In the genomic region with DNA sequence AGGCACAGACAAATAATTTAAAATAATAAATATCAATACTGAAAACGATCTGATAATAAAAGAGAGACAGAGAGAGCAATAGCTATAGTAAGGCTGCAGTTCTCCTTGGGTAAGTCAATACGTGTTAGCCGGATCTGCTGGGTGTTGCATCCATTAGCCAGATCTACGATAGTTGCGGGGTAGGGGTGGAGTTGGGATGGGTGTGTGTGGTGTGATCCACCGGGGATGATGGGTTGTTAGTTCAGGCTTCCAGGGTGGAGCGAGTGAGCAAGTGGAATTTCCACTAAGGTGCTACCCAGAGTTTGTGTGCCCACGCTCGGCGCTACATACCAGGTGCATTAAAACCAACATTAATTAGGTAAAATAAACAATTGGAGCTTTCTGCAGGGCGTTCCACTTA, we compare ENCODE assay signal across 24 mouse cellular contexts.
DNase-seq lines count a peak whose midpoint lies in the region; ATAC-seq and TF ChIP-seq lines count a peak whose summit lies in the region.
"Had no signal": no experiment of that assay in that cellular context is flagged by ENCODE, and none has a peak within 500 bp of the region (broad histone marks: within the 10 kb centered on the region; RNA-seq: fewer than 3 reads in every experiment).

No protein-coding gene starts in this region.

- peaks cover 37% of the 10 kb centered on the region for H3K4me1 ChIP-seq in kidney, embryonic 16.5 days (ENCODE audit: insufficient read depth, low read length)
- H3K4me1 ChIP-seq in neural tube, embryonic 13.5 days (replicated peaks) = peaks cover 54% of the 10 kb centered on the region
- no peaks in the 10 kb centered on the region; the same call in 1 of the 2 replicates for H3K4me1 ChIP-seq in stomach, postnatal 0 days (replicated peaks; ENCODE audit: control insufficient read depth, insufficient read depth)

- no peak overlapping the region for H3K9ac ChIP-seq in kidney, embryonic 16.5 days (replicated peaks; ENCODE audit: low read length)
- no peak overlapping the region for H3K9ac ChIP-seq in neural tube, embryonic 13.5 days
- no peak overlapping the region for H3K9ac ChIP-seq in stomach, postnatal 0 days (ENCODE audit: low read length)
- H3K9ac ChIP-seq: forebrain, postnatal 0 days; hindbrain, embryonic 12.5 days had no signal

- no peaks in the 10 kb centered on the region for H3K36me3 ChIP-seq in kidney, embryonic 16.5 days (ENCODE audit: insufficient read depth, low read length)
- H3K36me3 ChIP-seq in neural tube, embryonic 13.5 days = no peaks in the 10 kb centered on the region
- H3K36me3 ChIP-seq in stomach, postnatal 0 days (ENCODE audit: control insufficient read depth, insufficient read depth, low read length) = no peaks in the 10 kb centered on the region
- H3K36me3 ChIP-seq: forebrain, embryonic 10.5 days; G1E; hindbrain, embryonic 12.5 days had no signal

- DNase-seq in CD4-positive, CD25-positive, alpha-beta regulatory T cell, adult 2 months (ENCODE audit: low read depth, low spot score) = peak; percentile 15
- DNase-seq in kidney, postnatal 14 days = no peak
- no peak for DNase-seq in neural tube, embryonic 10.5 days (ENCODE audit: extremely low spot score, low spot score)
- peak; percentile 34 for DNase-seq in stomach, postnatal 0 days (ENCODE audit: low spot score)
- DNase-seq in spleen, postnatal 36 days (ENCODE audit: low spot score in 2 of 2) = no peak
- DNase-seq: adrenal gland, postnatal 10 days; adrenal gland, postnatal 36 days; cerebellum, adult 18-20 months; cerebellum, adult 9-10 months; cerebellum, postnatal 14 days; forebrain, postnatal 0 days; gastrocnemius, adult 2 months; gastrocnemius, postnatal 14 days; heart, adult 11 months had no signal

- H3K27me3 ChIP-seq in kidney, embryonic 16.5 days (ENCODE audit: insufficient read depth, low read length) = no peaks in the 10 kb centered on the region
- no peaks in the 10 kb centered on the region for H3K27me3 ChIP-seq in neural tube, embryonic 13.5 days
- H3K27me3 ChIP-seq in stomach, postnatal 0 days (ENCODE audit: control insufficient read depth, insufficient read depth, low read length) = no peaks in the 10 kb centered on the region
- H3K27me3 ChIP-seq: hindbrain, embryonic 12.5 days; Patski had no signal

- no peak overlapping the region for H3K4me3 ChIP-seq in kidney, embryonic 16.5 days (ENCODE audit: low read length)
- no peak overlapping the region for H3K4me3 ChIP-seq in neural tube, embryonic 13.5 days
- no peak overlapping the region for H3K4me3 ChIP-seq in stomach, postnatal 0 days (ENCODE audit: low read depth, low read length)
- H3K4me3 ChIP-seq: forebrain, embryonic 10.5 days; gastrocnemius, adult 2 months; hindbrain, embryonic 12.5 days had no signal

- no peak for TF ChIP-seq EP300 in stomach, postnatal 0 days (optimal IDR thresholded peaks at IDR 0.05)

- no peak overlapping the region for H3K27ac ChIP-seq in kidney, embryonic 16.5 days (ENCODE audit: low read length)
- H3K27ac ChIP-seq in neural tube, embryonic 13.5 days (replicated peaks) = 0 out of 2 replicates have a peak overlapping the region, but pooled peaks have one; percentile 39
- no peak overlapping the region for H3K27ac ChIP-seq in stomach, postnatal 0 days (replicated peaks)
- H3K27ac ChIP-seq: forebrain, embryonic 10.5 days; gastrocnemius, adult 2 months; hindbrain, postnatal 0 days had no signal

- no peak for ATAC-seq in CD4-positive, CD25-positive, alpha-beta regulatory T cell, adult 4 months
- ATAC-seq in kidney, embryonic 16.5 days (ENCODE audit: low FRiP score, low TSS enrichment) = no peak
- no peak for ATAC-seq in neural tube, embryonic 13.5 days (ENCODE audit: low read depth)
- ATAC-seq in stomach, postnatal 0 days (ENCODE audit: low FRiP score, low TSS enrichment) = 0 out of 2 replicates have a peak, but pooled peaks have one; percentile 41
- ATAC-seq: forebrain, embryonic 14.5 days; forebrain, postnatal 0 days; hindbrain, postnatal 0 days; Patski had no signal

- TF ChIP-seq CTCF in stomach, postnatal 0 days (IDR thresholded peaks at IDR 0.05; ENCODE audit: low read depth) = no peak

- H3K9me3 ChIP-seq in kidney, embryonic 16.5 days (ENCODE audit: low read length) = no peaks in the 10 kb centered on the region
- H3K9me3 ChIP-seq in neural tube, embryonic 13.5 days = no peaks in the 10 kb centered on the region
- no peaks in the 10 kb centered on the region for H3K9me3 ChIP-seq in stomach, postnatal 0 days (ENCODE audit: control insufficient read depth, low read length)
- H3K9me3 ChIP-seq: forebrain, embryonic 10.5 days; G1E; hindbrain, embryonic 12.5 days had no signal

- H3K4me2 ChIP-seq in kidney, embryonic 16.5 days (replicated peaks; ENCODE audit: low read depth, low read length) = peak overlapping the region; percentile 21; the same call in 1 of the 2 replicates
- no peak overlapping the region for H3K4me2 ChIP-seq in neural tube, embryonic 13.5 days
- no peak overlapping the region for H3K4me2 ChIP-seq in stomach, postnatal 0 days (replicated peaks; ENCODE audit: low read depth)
- H3K4me2 ChIP-seq: heart, embryonic 11.5 days; hindbrain, embryonic 12.5 days had no signal

- WGBS in kidney, embryonic 16.5 days = 49% methylated on average over 11 of the region's 11 CpGs
- 62% methylated on average over 11 of the region's 11 CpGs for WGBS in neural tube, embryonic 13.5 days
- WGBS in stomach, postnatal 0 days = 54% methylated on average over 11 of the region's 11 CpGs

Comparison
In these comparisons a context has a peak if more than half of its experiments do, and no peak if none do; other contexts are left out.
1. DNase-seq: peak in CD4-positive, CD25-positive, alpha-beta regulatory T cell, adult 2 months (single experiment) and stomach, postnatal 0 days (single experiment); none in kidney, postnatal 14 days (single experiment), neural tube, embryonic 10.5 days (single experiment) and spleen, postnatal 36 days (0 of 2).